Mouse (Mus musculus) forebrain, embryonic 12.5 days (tissue): ENCODE results near the gene Acsf3. TPM values are rescaled to one million over a fixed set of nuclear protein-coding genes. Genes with fewer than 3 reads are reported as not detected.

Experiments used
- ATAC-seq: fragments of 200-750 bp; cut with Nextera tagmentation; 2 replicates; pipeline ENCODE4 v1.8.0; 2017; ENCODE audit warnings: moderate TSS enrichment; ENCODE audit not compliant: low FRiP score
- H3K27ac ChIP-seq: fragments of 300-500 bp; sonication (generic); 2 replicates; pipeline ENCODE4 v1.5.1; 2016; ENCODE audit warnings: mild to moderate bottlenecking
- H3K27me3 ChIP-seq: fragments of 300-500 bp; sonication (generic); 2 replicates; pipeline ENCODE4 v1.6.1; 2016; ENCODE audit warnings: mild to moderate bottlenecking
- H3K36me3 ChIP-seq: fragments of 300-500 bp; sonication (generic); replicated peaks from 2 replicates; pipeline ENCODE4 v1.6.1; 2016; ENCODE audit warnings: mild to moderate bottlenecking
- H3K4me1 ChIP-seq: fragments of 300-500 bp; sonication (generic); 2 replicates; pipeline ENCODE4 v1.6.1; 2016
- H3K4me2 ChIP-seq: fragments of 300-500 bp; sonication (generic); 2 replicates; pipeline ENCODE4 v1.6.1; 2016; ENCODE audit warnings: mild to moderate bottlenecking, moderate library complexity
- H3K4me3 ChIP-seq: fragments of 300-500 bp; sonication (generic); replicated peaks from 2 replicates; pipeline ENCODE4 v1.5.1; 2016; ENCODE audit warnings: mild to moderate bottlenecking
- H3K9ac ChIP-seq: fragments of 300-500 bp; sonication (generic); 2 replicates; pipeline ENCODE4 v1.6.1; 2016; ENCODE audit warnings: mild to moderate bottlenecking
- H3K9me3 ChIP-seq: fragments of 300-500 bp; sonication (generic); 2 replicates; pipeline ENCODE4 v1.6.1; 2016
- WGBS: fragments of 180-500 bp; shearing (Covaris S2); methylation state at CpG from one replicate; pipeline ENCODE4 v1.1.7; 2016; 5-methylcytosine and 5-hydroxymethylcytosine counted together
- polyA plus RNA-seq: library from polyadenylated mRNA; unstranded; fragments of >200 nt; fragmentation: Nextera tagmentation; extraction: Ambion mirVana; gene quantifications from 2 replicates; pipeline ENCODE4 v1.2.1, GENCODE M21; 2016

The Acsf3 gene
- polyA plus RNA-seq = 16.1 and 17.3 TPM in 2 replicates

DNA sequence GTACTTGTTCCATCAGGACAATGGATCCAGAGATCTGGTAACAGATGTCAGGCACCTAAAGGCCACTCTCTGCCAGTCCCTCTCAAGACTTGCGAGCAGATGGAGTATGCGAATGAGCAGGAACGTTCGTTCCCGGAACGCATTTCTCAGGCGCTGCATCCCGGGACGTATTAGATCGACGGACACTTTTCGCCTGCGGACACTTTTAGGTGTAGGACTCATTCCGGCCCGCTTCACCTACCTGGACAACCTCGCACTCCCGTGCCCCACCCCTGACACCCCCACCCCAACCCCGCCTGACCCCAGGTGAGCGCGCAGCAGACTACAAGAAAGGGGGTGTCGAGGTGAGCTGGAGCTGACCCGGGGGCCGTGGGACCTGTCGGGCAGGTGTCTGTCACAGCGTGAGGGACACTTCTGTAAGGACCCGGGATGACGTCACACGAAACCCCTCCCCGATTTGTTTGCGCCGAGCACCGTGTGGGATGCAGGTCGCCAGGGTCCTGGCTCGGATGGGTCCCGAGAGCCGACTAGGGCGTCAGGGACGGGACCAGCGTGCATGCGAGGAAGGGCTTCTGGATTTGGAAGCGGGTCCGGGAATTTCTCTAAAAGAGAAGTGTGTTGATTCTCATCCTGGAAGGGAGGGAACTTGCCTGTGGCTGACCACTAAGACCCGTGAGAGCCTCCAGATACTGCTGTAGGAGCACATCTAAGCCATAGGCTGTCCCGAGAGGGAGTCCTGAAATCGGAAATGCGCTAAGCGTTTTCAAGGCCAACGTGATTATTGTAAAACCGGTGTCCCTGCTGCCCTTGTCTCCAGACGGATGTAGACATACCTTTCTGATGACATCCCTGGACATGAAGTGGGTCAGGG, at the start of gene Acsf3:
Gene Acsf3, plus strand, starts transcription at position 202 of the 871 bp plus-strand sequence.
- H3K27ac ChIP-seq = 0 out of 2 replicates have a peak within 1 kb of the TSS, but pooled peaks have one; percentile 8
- ATAC-seq = peak; percentile 78
- H3K27me3 ChIP-seq = peaks cover 18% of the 10 kb centered on the region
- peak within 1 kb of the TSS; percentile 73 for H3K4me3 ChIP-seq
- WGBS = 2% methylated on average over 50 of the region's 50 CpGs
- peak within 1 kb of the TSS; percentile 87 for H3K9ac ChIP-seq
- no peaks in the 10 kb centered on the region for H3K9me3 ChIP-seq
- peak within 1 kb of the TSS; percentile 84 for H3K4me2 ChIP-seq
- peaks cover 5% of the 10 kb centered on the region; the same call in 1 of the 2 replicates for H3K36me3 ChIP-seq
- H3K4me1 ChIP-seq = peaks cover 21% of the 10 kb centered on the region

DNA sequence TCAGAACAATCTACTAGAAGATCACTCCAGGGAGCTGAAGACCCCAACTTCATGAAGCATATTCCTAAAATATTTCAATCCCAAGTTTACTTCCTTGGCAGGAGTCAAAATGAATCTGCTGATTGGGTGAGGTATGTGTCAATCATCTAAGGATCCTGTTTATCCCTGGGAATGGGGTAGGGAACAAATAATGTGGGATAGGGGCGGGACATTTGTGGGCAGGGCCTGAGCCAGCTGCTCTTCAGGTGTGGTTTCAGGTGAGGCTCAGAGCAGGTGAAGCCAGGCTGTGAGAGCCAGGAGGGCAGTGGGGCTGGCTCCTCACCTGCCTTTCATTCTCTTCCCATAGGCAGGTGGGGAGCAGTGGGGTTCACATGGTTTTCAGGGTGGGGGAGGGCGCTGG, 48.5 kb upstream of the Acsf3 start:
- H3K27me3 ChIP-seq = peaks cover 31% of the 10 kb centered on the region
- no peaks in the 10 kb centered on the region for H3K36me3 ChIP-seq
- no peak overlapping the region for H3K4me2 ChIP-seq
- H3K27ac ChIP-seq = no peak overlapping the region
- no peaks in the 10 kb centered on the region for H3K9me3 ChIP-seq
- peaks cover 6% of the 10 kb centered on the region for H3K4me1 ChIP-seq
- 63% methylated on average over 2 of the region's 2 CpGs for WGBS
- no peak overlapping the region for H3K4me3 ChIP-seq
- no peak for ATAC-seq
- H3K9ac ChIP-seq = no peak overlapping the region

DNA sequence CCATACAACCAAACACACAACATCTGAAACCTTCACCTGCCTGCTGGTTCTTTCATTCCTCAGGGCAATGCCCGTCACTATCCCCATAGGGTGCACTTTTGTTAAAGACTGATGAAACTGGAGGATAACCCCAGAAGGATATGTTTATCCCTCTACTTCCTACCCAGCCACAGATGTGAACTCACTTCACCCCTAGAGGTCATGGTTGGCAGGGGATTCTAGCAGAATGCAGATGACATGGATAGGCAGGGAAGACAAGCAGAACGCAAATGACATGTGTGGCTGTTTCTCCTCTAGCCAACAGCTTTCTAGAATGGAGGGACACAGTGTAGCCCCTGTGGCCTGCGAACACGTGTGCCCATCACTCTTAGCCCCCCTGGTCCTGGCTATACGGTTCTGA, 47.9 kb upstream of the Acsf3 start:
- Histone ChIP-seq H3K27me3 (peaks cover 25% of the 10 kb centered on the region; the same call in 1 of the 2 replicates), H3K9ac (no peak overlapping the region), H3K36me3 (no peaks in the 10 kb centered on the region), H3K9me3 (no peaks in the 10 kb centered on the region), H3K4me2 (no peak overlapping the region), H3K27ac (no peak overlapping the region), H3K4me1 (peaks cover 6% of the 10 kb centered on the region), H3K4me3 (no peak overlapping the region)
- WGBS = 71% methylated on average over 5 of the region's 5 CpGs
- ATAC-seq = no peak

DNA sequence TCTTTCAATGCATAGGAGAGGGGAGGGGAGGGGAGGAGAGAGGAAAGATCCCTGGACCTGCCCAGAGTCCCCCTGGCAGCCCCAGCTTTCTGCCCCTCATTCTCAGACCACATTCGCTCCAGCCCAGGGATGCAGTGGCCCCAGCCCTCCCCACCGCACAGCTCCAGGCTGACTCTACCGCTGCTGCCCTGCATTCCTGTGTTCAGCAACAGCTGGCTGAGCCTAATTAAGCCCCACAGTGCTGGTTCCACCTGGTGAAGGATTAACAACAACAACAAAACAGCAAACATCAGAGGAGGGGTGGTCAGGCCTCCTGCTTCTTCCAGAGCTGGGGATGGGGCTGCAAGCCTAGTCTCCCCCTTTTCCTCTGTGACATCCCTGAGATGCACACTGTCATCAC, 46.7 kb upstream of the Acsf3 start:
- H3K4me2 ChIP-seq = no peak overlapping the region
- no peak overlapping the region for H3K27ac ChIP-seq
- peaks cover 22% of the 10 kb centered on the region; the same call in 1 of the 2 replicates for H3K27me3 ChIP-seq
- no peaks in the 10 kb centered on the region for H3K36me3 ChIP-seq
- H3K4me3 ChIP-seq = no peak overlapping the region
- H3K4me1 ChIP-seq = peaks cover 6% of the 10 kb centered on the region
- no peak for ATAC-seq
- H3K9me3 ChIP-seq = no peaks in the 10 kb centered on the region
- WGBS = 15% methylated on average over 3 of the region's 3 CpGs
- H3K9ac ChIP-seq = no peak overlapping the region

DNA sequence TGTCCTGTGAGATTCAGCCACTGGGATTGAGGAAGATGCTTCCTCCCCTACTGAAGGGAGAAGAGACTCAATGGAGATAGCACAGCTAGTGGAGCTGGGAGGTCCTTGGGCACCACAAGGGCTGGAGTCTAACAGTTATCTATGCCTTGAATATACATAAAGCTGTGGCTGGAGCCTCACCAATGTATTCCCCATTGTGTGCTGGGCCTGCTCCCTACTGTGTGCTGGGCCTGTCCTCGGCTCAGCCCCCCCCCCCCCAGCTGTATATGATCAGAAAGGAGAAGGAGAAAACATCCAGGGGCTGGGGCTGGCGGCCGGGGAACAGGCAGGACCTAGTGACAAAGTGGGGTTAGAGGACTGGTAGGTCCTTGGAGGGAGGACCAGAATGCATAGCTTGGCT, 40.2 kb upstream of the Acsf3 start:
- peaks cover 58% of the 10 kb centered on the region for H3K4me1 ChIP-seq
- peak overlapping the region; percentile 38 for H3K27ac ChIP-seq
- H3K4me2 ChIP-seq = no peak overlapping the region
- no peaks in the 10 kb centered on the region for H3K9me3 ChIP-seq
- WGBS = 54% methylated on average over 3 of the region's 3 CpGs
- no peak for ATAC-seq
- peaks cover 30% of the 10 kb centered on the region for H3K27me3 ChIP-seq
- no peaks in the 10 kb centered on the region for H3K36me3 ChIP-seq
- no peak overlapping the region for H3K4me3 ChIP-seq
- no peak overlapping the region for H3K9ac ChIP-seq

DNA sequence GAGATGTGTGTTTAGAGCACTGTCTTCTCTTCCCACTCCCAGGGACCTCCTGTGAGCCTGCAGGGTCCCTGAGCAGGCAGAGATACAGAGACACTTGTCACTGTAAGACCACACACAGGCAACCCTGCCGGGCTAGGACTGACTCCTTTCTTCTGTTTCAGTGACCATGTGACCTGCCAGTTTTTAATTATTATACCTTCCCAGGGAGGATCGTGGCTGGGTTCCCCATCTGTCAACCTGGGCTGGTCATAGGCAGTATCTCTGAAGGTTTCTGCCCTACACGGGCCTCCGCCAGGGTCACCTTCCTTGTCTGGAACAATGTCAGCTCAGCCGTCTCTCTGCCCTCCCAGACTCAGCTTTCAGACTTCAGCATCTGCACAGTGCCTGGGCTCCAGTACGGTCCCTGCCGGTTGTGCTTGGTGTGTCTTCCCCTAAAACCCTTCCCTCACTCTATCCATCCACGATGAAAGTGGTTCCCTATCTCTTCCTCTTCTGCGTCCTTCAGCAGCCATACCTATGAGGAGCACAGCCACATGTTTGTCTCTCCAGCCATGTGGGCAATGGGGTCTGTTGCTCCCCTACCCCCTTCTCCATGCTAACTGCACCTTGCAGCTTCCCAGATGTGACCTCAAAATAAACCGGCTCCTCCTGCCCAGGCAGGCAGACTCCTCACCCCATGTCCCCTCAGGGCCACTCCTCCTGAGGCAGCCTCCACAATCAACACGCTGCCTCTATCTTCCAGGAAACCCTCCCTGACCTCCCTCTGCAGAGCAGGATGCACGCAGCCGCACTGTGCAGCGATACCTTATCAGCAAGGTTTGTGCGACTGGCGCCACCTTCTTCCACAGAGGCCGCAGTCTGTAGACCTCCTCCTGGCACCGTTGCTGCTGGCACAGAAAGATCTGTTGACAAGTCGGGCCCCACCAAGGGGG, 39.5 kb upstream of the Acsf3 start:
- ATAC-seq = no peak
- Histone ChIP-seq H3K4me3 (no peak overlapping the region), H3K27ac (peak overlapping the region; percentile 38), H3K27me3 (peaks cover 37% of the 10 kb centered on the region), H3K9ac (no peak overlapping the region), H3K4me2 (no peak overlapping the region), H3K9me3 (no peaks in the 10 kb centered on the region), H3K36me3 (no peaks in the 10 kb centered on the region), H3K4me1 (peaks cover 60% of the 10 kb centered on the region)
- 68% methylated on average over 19 of the region's 19 CpGs for WGBS

DNA sequence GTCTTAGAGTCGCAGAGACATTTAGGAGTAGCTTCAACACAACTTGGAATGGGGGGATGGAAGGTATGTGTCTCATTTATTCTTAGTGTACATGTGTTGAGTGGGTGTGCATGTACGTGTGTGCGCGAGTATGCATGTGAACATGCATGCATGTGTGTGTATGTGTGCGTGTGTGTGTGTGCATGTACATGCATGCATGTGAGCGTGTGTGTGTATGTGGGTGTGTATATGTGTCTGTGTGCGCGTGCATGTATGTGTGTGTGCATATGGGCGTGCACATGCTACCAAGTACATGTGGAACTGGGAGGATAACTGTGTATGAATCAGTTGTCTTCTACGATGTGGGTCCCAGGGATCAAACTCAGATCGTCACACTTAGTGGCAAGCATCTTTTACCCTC, 38.7 kb upstream of the Acsf3 start:
- WGBS = 92% methylated on average over 11 of the region's 11 CpGs
- peaks cover 45% of the 10 kb centered on the region for H3K27me3 ChIP-seq
- no peak overlapping the region for H3K4me3 ChIP-seq
- ATAC-seq = no peak
- no peak overlapping the region for H3K9ac ChIP-seq
- H3K36me3 ChIP-seq = no peaks in the 10 kb centered on the region
- peak overlapping the region; percentile 76; the same call in 1 of the 2 replicates for H3K27ac ChIP-seq
- H3K4me1 ChIP-seq = peaks cover 63% of the 10 kb centered on the region
- H3K9me3 ChIP-seq = no peaks in the 10 kb centered on the region
- no peak overlapping the region for H3K4me2 ChIP-seq

DNA sequence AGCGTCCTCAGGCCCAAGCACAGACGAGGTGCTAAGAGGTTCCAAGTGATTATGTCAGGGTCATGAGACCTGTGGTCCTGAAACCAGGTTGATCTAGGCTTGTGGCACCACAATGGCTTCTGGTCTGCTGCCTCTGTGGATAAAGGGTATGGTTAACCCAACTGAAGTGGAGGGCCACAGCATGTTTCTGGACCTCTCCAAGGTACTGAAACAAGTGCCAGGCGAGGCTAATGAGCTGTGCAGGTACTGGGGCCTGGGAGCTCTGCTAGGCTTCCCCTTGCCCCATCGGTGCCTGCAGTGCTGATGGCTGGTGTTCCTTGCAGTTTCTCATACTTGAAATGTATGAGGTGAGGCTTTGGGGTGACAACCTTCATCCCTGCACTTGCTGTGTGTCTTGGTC, 38.2 kb upstream of the Acsf3 start:
- H3K4me1 ChIP-seq = peaks cover 67% of the 10 kb centered on the region
- H3K27me3 ChIP-seq = peaks cover 48% of the 10 kb centered on the region
- 43% methylated on average over 4 of the region's 4 CpGs for WGBS
- H3K9ac ChIP-seq = no peak overlapping the region
- no peak overlapping the region for H3K4me3 ChIP-seq
- H3K4me2 ChIP-seq = no peak overlapping the region
- H3K36me3 ChIP-seq = no peaks in the 10 kb centered on the region
- H3K9me3 ChIP-seq = no peaks in the 10 kb centered on the region
- ATAC-seq = no peak
- H3K27ac ChIP-seq = peak overlapping the region; percentile 76

DNA sequence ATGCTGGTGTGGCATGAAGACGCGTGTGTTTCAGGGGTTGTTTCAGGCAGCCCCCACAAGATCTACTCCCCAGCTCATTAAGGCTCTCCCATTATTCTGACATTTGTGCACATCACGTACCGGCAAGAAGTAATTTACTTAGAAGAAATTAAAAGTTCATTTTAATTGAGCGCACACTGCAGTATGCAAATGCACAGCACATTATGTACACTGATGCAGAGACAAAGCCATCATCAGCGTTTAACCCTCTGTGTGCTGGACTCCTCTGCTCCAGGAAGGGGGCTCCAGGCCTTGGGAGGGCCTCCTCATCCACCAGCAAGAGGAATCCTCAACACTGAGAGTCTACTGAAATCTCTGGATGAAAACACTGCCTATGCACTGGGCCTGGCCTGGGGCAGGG, 37.4 kb upstream of the Acsf3 start:
- peaks cover 75% of the 10 kb centered on the region for H3K4me1 ChIP-seq
- 41% methylated on average over 6 of the region's 6 CpGs for WGBS
- ATAC-seq = 0 out of 2 replicates have a peak, but pooled peaks have one; percentile 24
- H3K27me3 ChIP-seq = peaks cover 48% of the 10 kb centered on the region
- no peaks in the 10 kb centered on the region for H3K36me3 ChIP-seq
- H3K27ac ChIP-seq = peak overlapping the region; percentile 76
- no peak overlapping the region for H3K4me3 ChIP-seq
- no peak overlapping the region for H3K9ac ChIP-seq
- no peak overlapping the region for H3K4me2 ChIP-seq
- H3K9me3 ChIP-seq = no peaks in the 10 kb centered on the region

DNA sequence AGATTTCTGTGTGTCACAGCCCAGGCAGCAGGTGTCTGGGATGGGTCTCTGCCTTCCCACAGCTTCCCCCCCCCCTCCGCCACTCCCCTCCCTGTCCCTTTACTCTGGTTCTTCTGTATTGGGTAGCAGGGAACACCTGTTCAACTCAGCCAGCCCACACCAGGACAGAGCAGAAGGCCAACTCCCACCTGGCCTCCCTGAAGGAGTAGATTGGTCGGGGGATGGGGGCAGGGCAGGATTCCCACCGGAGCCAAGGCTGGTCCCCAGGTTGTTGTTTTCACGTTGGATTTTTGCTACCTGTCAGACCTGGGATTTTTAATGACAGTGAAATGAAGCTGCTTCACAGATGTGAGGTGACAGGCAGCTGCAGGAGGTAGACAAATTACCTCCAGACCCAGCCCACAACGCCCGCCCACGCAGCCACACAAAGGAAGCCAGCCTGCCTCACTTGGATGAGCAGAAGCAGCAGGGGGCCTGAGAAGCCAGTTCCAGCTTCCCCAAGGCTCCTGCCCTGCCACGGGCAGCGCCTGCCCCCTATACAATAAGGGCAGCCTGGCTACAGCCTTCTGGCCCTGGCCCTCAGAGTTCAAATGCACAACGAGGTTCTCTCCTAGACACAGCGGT, 36.1 kb upstream of the Acsf3 start:
- Histone ChIP-seq H3K36me3 (no peaks in the 10 kb centered on the region), H3K27ac (peak overlapping the region; percentile 74), H3K4me3 (no peak overlapping the region), H3K4me1 (peaks cover 83% of the 10 kb centered on the region), H3K4me2 (no peak overlapping the region), H3K27me3 (peaks cover 40% of the 10 kb centered on the region), H3K9ac (0 out of 2 replicates have a peak overlapping the region, but pooled peaks have one; percentile 17), H3K9me3 (no peaks in the 10 kb centered on the region)
- 19% methylated on average over 11 of the region's 11 CpGs for WGBS
- ATAC-seq = no peak

DNA sequence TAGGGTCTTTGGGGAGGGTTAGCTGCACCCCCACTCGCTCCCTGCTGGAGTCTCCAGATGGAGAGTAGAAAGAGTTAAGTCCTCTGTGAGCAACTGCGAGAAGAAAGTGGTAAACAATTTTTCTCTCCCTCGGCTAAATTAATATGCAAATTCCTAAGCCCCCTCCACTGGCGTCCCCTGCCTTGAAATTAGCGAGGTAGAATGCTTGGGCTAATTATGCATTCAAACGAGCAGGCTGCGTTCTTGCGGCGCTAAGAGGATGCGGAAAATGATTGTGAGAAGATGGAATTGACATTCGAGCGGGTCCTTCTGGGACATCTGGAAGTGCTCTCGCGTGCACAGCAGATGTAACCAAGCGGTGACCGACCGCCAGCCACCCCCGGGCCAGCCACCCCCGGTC, 32.8 kb upstream of the Acsf3 start:
- H3K4me2 ChIP-seq = peak overlapping the region; percentile 41
- H3K9ac ChIP-seq = peak overlapping the region; percentile 0; the same call in 1 of the 2 replicates
- no peak overlapping the region for H3K4me3 ChIP-seq
- H3K36me3 ChIP-seq = no peaks in the 10 kb centered on the region
- peaks cover 89% of the 10 kb centered on the region for H3K4me1 ChIP-seq
- H3K27ac ChIP-seq = peak overlapping the region; percentile 90
- H3K9me3 ChIP-seq = no peaks in the 10 kb centered on the region
- no peak; the same call in 1 of the 2 replicates for ATAC-seq
- 9% methylated on average over 19 of the region's 19 CpGs for WGBS
- peaks cover 52% of the 10 kb centered on the region for H3K27me3 ChIP-seq
